Mouse (Mus musculus) T-helper 1 cell (primary cell): ENCODE results near the gene Spg20.

Source experiments
- in situ Hi-C: fragments of 300-600 bp; cut with MboI, MseI; formaldehyde crosslinking; loops from one replicate; pipeline ENCODE4 v1.15.1; 2025; ENCODE audit warnings: high pct_unique_total_duplicates

The Spg20 gene

DNA sequence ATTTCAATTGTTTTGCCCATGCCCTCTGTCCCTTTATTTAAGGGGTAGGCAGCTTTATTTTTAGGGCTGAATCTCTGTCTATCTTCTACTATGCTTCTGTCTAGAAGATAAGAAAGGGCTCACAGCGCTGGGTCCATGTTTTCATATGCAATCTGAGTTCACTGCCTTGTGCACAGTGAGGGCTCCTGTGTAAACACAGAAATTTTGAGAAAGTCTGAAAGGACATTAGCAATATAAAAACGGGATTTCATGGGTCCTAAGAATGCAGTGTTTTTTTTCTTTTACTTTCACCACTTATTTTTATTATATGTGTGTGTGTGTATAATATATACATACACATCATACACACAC, 15.3 kb upstream of the Spg20 start:
- in situ Hi-C loops = no loop called here

DNA sequence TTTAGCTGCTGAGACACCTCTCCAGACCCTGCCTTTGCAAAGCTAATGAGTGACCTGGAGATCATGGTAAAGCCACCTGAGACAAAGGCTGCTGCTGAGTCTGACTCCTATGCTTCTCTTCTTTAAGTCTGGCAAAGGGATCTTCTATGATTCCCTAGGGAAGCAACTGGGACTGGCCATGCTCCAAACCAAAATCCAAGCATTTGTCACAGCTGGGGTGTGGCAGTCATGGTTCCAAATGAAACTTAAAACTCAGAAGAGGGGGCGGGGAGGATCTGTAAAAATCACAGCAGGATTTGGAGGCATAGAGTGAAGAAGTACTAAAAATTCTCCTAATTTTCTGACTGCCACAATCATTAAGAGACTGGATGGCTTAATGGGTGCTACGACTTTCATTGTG, 14.7 kb upstream of the Spg20 start:
- in situ Hi-C loops = no loop called here

DNA sequence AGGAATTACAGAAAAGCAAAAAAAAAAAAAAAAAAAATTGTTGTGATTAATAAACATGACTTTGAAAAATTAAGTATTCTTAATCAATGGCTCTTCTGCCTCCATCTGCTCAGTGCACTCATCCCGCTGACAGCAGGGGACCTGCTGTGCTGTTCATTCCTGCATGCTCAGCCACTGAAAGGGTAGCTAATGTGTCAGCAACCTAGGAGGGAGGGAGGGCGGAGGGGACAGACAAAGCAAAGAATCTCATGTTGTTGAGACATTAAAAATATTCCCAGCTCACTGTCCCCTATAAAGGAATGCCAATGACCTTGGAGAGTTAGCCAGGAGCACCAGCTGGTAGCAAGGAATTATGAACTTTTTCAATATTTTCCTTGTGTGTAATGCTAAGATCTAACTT, 13.9 kb upstream of the Spg20 start:
- in situ Hi-C loops = no loop called here

DNA sequence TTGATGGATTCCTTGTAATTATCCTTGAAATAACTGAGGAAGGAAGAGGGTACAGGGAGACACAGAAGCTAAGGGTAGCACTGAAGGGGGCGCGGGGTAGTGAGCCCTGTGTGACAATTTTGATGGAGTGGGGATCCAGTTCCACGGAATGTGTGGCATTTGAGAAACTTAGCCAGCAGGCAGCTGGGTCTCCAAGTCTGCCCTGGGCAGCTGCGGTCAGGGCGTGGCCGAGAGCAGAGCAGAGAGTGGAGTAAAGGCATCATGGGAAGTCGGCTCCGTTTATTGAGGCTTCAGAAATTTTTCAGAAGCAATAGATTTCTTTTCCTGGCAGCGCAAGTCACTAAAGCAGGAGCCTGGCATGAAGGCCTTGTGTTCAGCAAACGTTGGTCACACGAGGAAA, 12.9 kb upstream of the Spg20 start:
- in situ Hi-C loops = no loop called here

DNA sequence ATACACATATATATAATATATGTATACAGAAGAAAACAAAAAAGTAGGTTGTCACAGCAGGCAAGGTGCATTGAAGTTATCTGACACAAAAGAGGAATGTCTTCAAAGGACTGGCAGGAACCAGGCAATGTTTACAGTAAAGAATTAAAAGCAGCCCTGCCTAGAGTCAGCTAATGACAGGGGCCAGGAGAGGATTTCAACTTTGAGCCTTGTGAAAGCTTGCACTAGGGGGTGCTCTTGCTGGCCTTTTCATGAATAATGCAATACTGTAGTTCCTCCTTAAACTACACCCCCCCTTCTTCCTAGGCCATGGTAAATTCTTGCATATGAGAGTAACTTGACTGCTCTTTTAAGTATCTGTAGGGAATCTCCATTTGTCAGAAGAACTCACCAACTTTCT, 10.8 kb upstream of the Spg20 start:
- in situ Hi-C loops = no loop called here

DNA sequence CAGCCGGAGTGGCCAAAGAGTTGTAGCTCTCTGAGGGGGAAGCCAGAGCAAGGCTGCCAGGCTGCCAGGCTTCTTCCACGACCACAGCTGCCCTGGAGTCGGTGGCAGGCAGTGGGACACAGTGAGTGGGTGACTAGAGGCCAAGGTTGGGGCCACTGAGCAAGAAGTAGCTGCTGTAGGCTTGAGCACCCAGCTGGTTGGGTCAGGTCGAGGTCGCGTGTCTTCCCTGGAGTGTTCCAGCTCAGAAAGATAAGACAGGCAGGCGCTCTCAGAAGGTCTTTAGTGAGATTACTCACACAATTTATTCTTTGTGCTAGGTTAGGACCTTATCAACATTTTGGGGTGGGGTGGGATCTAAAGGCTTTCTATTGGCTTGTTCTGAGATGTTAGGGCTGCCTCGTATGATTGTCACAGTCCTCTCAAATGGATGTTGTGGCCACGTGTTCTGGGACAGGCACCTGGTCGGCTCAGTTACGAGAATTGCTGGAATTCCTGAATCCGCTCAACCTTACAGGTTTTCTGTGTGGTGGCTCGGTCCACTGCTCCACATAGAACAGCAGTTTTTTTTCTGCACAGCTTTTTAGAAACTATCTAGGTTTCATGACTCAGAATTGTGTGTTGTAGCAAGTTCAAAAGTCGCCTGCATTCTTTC, 6.4 kb upstream of the Spg20 start:
- in situ Hi-C loops = no loop called here

DNA sequence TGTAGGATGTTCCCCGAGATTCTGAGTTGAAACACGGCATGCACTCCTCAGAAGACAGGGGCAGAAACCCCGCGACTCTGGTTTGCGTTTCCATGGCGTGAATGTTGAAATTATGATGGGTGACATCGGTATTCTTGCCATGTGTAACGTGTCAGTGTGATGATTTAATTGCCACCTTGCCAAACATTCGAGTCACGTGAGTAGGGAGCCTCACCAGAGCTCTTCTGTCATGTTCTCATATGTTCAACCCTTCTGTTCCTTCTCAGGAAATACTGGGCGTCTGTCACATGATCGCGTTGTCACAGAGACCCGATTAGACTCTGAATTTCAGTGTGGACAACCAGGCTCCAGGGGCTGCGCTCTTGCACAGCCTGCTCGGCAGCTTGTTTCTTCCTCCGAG, 5.9 kb upstream of the Spg20 start:
- in situ Hi-C loops = no loop called here

DNA sequence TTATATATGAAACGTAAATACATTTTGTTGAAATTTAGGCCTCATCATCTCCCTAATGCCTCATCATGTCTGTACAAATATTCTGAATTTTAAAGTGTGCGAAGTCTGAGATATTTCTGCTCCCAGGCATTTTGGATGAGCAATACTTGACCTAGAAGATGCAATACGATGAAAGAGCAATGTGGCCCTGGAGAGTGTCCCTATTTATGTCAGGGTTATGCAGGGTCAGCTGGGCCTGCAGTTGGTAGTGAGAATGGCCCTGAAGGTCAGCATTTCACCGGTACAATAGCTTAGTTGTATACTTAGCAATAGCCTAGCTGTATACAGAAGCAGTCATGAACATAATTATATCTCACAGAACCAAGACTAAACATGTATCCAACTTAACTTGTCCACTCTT, 2.8 kb upstream of the Spg20 start:
- in situ Hi-C loops = no loop called here

DNA sequence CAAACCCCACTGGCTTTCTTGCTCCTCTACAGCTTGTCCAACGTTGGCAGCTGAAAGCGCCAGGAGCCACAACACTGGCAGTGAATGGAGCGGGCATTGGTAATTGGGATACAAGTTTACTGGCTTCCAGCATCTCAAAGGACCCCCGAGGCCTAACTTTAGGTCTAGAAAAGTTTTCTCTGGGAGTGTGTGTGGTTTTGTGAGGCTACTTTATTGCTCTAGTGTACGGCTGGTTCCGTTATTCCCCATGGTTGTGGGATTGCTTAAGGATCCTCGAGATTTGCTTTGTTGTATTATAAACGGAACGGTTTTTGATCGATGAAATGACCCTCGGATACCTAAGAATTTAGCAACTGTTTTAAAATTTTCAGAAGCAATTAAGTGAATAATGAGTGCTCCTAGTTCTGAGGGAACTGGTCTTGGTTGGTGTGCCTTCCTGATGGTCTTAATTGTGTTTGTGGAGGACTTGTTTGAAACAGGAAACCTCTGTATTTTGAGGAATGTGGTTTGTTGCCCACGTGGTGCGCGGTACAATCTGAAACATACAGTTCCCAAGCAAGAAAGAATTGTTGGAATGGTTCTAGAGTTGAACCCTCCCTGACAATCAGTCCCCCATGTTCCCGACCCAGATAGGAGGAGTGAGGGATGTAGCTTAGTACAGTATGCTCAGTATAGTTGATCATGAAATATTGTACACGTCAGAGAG, 955 bp downstream of the Spg20 start:
- in situ Hi-C loops = no loop called here

DNA sequence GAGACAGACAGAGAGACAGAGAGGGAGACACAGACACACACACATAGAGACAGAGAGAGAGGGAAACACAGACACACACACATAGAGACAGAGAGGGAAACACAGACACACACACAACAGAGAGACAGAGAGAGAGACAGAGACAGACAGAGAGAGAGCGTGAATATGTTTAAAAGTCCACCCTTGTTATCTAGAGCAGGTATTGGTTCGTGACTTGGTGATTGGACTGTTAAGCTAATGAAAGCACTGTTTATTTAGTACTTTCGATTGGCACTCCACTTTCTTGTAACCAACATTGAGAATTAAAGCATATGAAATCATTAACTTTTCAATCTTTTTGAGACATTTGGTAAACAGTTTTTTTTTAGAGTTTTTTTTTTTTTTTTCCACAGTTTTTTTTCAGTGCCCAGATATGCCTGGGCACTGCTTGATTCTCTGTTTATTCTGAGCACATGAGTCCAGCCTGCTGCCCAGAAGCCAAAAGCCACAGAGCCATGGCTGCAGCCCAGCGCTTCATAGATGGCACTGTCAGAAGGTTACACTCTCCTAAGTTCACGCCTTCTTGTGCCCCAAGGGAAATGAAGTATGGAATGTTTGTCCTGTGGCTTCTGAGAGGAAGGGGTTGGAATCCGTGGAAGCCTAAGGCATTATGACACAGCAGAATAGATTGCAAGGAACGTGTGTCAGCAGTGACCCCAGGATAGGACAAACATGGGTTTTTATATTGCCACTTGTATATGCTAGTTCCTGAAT, 2.6 kb downstream of the Spg20 start:
- in situ Hi-C loops = no loop called here

DNA sequence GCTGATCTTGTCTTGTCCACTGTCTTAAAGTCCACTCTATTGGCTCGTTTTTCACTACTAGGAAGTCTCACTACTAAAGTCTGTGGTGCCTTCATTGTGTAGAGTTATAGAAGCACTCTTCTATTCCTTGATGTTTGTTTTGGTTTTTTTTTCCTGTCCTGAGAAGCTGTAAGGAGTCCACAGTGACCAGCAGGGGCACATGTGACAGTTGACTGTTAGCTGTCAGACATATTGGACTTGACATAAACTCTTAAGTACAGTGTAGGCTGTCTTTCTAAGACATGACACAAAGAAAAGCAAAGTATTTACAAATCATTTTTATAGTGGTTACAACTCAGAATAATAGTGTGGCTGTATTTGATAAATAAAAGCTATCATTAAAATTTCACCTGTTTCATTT, 3.2 kb downstream of the Spg20 start:
- in situ Hi-C loops = no loop called here

DNA sequence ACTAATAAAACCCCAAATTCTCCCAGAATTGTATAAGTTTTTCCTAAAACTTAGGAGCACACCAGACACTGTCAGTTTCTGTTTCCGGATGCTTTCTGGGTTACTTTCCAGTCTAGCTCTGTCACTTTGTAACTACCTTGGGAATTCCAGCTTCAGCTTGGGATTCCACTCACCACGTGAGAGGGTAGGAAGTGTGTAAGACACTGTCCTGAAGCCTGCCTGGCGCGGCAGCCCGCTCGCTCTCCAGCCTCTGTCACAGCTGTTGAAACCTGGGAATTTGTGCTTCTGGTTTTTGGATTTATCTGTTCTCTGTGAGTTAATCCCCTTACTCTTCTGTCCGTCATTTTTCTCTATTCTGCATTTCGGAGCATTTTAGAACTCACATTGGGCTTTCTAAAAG, 4.1 kb downstream of the Spg20 start:
- in situ Hi-C loops = no loop called here

DNA sequence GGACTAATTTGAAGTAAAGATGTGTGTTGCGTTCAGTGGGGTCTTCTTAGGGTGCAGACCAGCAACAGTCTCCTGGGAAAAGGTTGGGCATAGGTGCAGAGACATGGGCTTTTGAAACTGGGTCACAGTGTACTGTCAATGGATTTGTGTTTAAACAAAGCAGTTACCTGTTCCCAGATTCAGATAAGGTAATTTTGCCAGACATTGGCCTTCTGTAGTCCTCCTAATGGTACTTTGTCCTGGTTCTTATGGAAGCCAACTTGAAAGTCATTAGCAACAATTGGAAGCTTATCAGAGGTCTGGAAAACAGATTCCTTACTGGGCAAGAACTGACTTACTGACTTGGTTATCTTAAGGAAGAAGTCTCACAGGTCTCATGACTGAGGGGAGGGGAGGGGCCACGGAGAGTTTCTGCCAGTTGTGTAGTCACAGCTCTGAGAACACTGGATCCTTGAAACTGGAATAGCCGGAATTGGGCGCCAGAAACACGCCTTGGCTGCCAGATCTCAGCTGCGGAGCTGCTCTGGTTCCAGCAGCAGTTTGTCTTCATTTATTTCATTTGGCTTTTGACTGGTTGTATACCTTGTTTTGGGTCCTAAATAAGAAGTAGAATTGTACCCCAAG, 7.5 kb downstream of the Spg20 start:
- in situ Hi-C loops = no loop called here

DNA sequence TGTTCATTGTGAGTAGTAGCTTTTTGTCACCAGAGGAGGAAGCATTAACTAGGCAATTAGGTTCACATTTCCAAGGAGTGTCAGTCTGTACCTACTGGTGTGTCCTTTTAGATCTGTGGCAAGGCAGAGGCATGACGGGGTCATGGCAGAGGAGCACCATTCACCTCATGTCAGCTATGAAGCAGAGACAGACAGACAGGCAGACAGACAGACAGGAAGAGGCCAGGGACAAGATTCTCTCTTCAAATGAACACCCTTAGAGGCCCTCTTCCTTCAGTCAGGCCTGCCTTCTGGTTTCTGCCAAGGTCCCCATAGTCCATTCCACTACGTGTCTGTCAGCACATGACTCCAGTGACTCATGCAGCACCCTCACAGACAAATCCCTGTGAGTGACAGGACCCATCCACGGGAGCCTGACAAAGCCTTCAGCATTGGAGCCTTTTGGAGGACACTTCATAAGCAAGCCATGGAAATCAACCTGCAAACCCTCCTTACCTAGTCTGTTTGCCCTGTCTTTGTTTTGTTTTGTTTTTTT, 10.5 kb downstream of the Spg20 start:
- in situ Hi-C loops = no loop called here

DNA sequence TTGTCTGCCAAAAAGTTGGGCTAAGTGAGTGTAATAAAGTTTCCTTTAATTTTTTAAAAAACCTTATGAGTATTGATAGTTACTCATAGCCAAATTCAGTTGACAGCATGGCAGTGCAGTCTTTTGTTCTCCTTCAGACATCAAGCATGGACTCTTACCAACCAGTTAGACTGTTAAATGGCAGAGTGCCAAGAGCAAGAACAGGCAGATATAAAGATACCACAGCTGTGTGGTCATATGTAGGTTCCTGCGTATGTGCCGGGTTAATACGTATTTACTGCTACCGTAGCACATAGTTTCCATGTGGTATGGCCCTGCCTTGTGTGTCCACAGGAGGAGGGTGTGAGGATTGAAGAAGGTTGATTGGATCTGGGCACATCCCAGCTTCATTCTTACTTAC, 11.2 kb downstream of the Spg20 start:
- in situ Hi-C loops = no loop called here

DNA sequence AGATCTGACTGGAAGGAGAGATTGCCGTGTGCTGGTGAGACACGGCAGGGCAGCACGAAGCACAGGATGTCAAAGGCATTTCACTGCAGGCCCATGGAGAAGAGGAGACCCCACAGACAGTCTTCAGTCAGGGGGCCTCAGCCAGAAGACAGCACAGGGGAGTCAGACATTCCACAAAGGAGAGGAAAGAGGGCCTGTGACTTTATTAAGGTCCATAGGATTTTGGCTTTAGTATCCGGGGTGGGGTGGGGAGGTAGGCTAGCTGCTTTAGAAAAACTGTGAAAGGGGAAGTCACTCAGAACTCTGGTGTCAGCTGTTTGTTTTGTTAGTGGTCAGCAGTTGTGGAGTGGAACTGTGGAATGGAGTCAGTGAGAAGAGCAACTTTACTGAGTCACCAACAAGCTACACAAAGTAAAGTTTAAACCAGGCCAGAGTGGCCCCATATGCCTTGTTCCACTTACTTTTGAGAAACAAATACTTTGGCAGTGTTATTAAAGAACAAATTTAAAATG, 17.3 kb downstream of the Spg20 start:
- in situ Hi-C loops = no loop called here

DNA sequence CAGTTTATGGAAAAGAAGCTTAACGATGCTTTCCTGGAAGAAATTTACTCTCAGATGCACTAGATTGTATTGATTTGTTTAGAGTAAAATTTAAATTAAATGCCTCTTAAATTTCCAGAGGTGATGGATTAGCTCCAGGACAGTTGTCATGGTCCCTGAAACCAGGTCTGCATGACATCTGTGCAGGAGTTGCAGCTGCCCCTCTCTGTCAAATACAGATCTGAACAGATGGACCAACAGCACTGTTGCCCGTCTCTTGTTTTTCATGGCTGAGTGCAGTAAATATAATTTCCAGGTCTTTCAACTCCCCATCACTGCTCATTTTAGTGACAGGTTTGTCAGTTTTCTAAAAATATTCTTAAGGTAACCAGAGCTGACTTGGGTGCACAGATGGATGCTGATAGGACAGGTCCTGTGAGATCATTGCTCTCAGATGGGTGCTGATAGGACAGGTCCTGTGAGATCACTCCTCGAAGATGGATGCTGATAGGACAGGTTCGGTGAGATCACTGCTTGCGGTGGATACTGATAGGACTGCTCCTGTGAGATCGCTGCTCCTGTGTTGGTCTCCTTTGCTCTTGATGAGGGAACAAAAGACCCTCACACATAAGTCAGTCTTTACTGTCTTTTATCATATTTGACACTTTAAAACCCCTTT, 19.8 kb downstream of the Spg20 start:
- in situ Hi-C loops = no loop called here

DNA sequence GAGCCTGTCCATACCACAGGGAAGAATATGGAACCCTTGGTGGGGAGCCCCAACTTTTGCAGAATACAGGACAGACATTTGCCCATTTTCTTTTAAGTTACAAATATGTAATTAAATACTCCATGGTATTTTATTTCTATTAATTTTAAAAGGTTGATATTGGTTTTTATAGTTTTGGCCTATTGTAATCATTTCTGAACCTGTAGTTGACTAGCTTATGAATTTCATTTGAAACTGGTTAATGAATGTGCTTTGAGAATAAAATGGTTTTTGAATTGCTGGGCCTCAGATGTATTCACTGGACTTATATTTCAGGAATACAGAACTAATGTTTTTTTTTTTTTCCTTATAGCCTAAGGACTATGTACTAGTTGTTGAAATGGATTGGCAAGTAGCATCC, 25.1 kb downstream of the Spg20 start, which contains the start of gene Ccdc169:
Ccdc169 (plus strand) TSS at position 301 of the 400 bp plus-strand sequence.
- in situ Hi-C loops = no loop called here

DNA sequence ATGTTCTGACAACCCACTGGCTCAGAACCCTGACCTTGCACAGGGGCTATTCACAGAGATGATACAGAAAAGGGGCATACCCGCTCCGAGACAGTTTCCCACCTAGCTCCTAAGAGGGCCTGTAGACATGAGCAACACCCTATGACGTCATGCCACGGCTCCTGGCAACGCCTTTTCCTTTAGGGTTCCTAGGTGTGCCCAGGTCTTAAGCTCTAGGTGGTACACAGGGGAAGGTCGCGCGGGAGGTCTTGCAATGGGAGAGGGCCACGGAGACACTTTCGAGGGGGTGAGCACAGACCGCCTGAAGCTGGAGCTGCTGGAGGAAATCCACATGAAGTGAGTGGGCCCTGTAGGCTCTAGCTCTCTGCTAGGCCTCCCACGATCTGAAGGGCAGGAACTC, 27.9 kb downstream of the Spg20 start:
- in situ Hi-C loops = no loop called here

DNA sequence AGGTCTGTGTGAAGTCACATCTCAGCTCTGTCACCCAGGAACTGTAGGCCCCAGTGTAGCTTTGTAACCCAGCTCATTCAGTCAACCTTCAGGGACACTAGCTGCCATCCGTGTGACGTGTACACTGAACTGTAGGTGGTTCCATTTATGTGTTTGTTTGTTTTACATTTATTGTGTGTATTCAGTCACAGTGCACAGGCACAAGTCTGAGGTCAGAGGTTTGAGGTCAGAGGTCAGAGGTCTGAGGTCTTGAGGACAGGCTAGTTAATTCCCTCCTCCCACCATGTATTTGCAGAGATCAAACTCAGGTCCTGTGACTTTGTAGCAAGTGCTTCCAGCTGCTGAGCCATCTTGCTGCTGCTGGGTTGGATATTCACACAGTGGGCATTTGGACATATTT, 29.5 kb downstream of the Spg20 start:
- in situ Hi-C loops = no loop called here

DNA sequence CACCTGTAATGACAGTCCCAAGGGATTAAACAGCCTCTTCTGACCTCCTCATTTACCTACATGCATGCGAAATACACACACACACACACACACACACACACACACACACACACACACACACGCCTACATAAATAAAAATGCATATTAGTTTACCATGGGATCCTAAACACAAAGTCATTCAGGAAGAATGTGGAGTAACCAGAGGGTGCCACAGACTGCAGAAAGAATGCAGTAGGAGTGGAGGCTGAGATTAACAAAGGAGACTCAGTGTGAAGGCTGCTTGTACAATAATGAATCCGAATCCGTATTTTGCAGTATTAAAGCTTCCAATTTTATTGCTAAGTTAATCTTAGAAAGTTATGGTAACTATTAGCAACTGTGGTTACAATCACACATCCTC, 33.0 kb downstream of the Spg20 start:
- in situ Hi-C loops = no loop called here

DNA sequence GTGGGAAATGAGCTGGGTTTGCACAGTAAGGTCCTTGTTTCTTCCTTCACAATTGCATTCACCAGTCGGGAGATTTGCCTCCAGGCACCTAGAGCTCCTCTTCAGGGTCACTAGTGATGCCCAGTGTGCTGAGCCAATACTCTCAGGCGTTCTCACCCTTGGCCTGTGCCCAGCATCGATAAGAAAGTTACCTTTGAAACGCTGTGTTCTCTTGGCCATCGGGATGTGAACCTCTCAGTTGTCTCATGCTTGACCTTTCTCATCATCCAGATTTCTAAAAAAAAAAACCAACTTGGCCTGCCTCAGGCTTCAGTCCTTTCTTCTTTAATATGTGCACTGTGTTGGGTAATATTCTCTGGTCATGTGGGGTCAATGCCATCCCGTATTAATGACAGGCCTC, 34.5 kb downstream of the Spg20 start:
- in situ Hi-C loops = no loop called here
